Mouse (Mus musculus): Measurements from ENCODE around the gene Stk40. TPM values are rescaled to one million over a fixed set of nuclear protein-coding genes. Genes with fewer than 3 reads are reported as not detected.
A peak's percentile ranks its signal among the peaks of the same experiment; 100 is the strongest.

Gene Stk40
- polyA plus RNA-seq, 1 experiment from 2014 or later = 15.2 TPM

- Histone ChIP-seq H3K4me3 (ENCODE audit: low read depth, low read length) (no peak overlapping the region), H3K27ac (ENCODE audit: low read depth, low read length) (no peak overlapping the region), H3K4me1 (ENCODE audit: control insufficient read depth, insufficient read depth, low read length) (peaks cover 9% of the 10 kb centered on the region), H3K27me3 (ENCODE audit: control insufficient read depth, insufficient read depth, low read length) (no peaks in the 10 kb centered on the region), H3K4me2 (ENCODE audit: low read depth, low read length) (no peak overlapping the region), H3K9ac (replicated peaks; ENCODE audit: low read depth, low read length) (no peak overlapping the region), H3K36me3 (ENCODE audit: control insufficient read depth, insufficient read depth, low read length) (no peaks in the 10 kb centered on the region), H3K9me3 (ENCODE audit: control insufficient read depth, low read length) (no peaks in the 10 kb centered on the region)
- ATAC-seq (ENCODE audit: low read depth) = no peak
- WGBS = 68% methylated on average over 6 of the region's 6 CpGs
Measured at GRCm38 (mm10) chr4:126115871-126116521, 12.2 kb downstream of the Stk40 start.

- Histone ChIP-seq H3K4me3 (ENCODE audit: low read depth, low read length) (no peak overlapping the region), H3K27me3 (ENCODE audit: control insufficient read depth, insufficient read depth, low read length) (no peaks in the 10 kb centered on the region), H3K9me3 (ENCODE audit: control insufficient read depth, low read length) (0 out of 2 replicates have a peak, but pooled peaks cover 4% of the 10 kb centered on the region), H3K4me2 (ENCODE audit: low read depth, low read length) (no peak overlapping the region), H3K9ac (replicated peaks; ENCODE audit: low read depth, low read length) (no peak overlapping the region), H3K4me1 (ENCODE audit: control insufficient read depth, insufficient read depth, low read length) (peaks cover 6% of the 10 kb centered on the region; the same call in 1 of the 2 replicates), H3K36me3 (ENCODE audit: control insufficient read depth, insufficient read depth, low read length) (no peaks in the 10 kb centered on the region), H3K27ac (ENCODE audit: low read depth, low read length) (no peak overlapping the region; the same call in 1 of the 2 replicates)
- ATAC-seq (ENCODE audit: low read depth) = no peak
- 91% methylated on average over 8 of the region's 8 CpGs for WGBS
Measured at GRCm38 (mm10) chr4:126117116-126117515, 13.4 kb downstream of the Stk40 start.

GRCm38 (mm10) chr4:126118651-126119050 is 14.9 kb downstream of the Stk40 start:
- H3K4me1 ChIP-seq (ENCODE audit: control insufficient read depth, insufficient read depth, low read length) = peaks cover 4% of the 10 kb centered on the region; the same call in 1 of the 2 replicates
- no peaks in the 10 kb centered on the region for H3K36me3 ChIP-seq (ENCODE audit: control insufficient read depth, insufficient read depth, low read length)
- no peaks in the 10 kb centered on the region for H3K27me3 ChIP-seq (ENCODE audit: control insufficient read depth, insufficient read depth, low read length)
- no peak overlapping the region for H3K4me2 ChIP-seq (ENCODE audit: low read depth, low read length)
- H3K4me3 ChIP-seq (ENCODE audit: low read depth, low read length) = no peak overlapping the region
- H3K27ac ChIP-seq (ENCODE audit: low read depth, low read length) = no peak overlapping the region
- 57% methylated on average over 4 of the region's 4 CpGs for WGBS
- no peak overlapping the region for H3K9ac ChIP-seq (replicated peaks; ENCODE audit: low read depth, low read length)
- 0 out of 2 replicates have a peak, but pooled peaks cover 4% of the 10 kb centered on the region for H3K9me3 ChIP-seq (ENCODE audit: control insufficient read depth, low read length)
- no peak for ATAC-seq (ENCODE audit: low read depth)

GRCm38 (mm10) chr4:126119051-126119450 is 15.3 kb downstream of the Stk40 start:
- 84% methylated on average over 1 of the region's 1 CpGs for WGBS
- Histone ChIP-seq H3K4me1 (ENCODE audit: control insufficient read depth, insufficient read depth, low read length) (peaks cover 1% of the 10 kb centered on the region; the same call in 1 of the 2 replicates), H3K9me3 (ENCODE audit: control insufficient read depth, low read length) (0 out of 2 replicates have a peak, but pooled peaks cover 4% of the 10 kb centered on the region), H3K36me3 (ENCODE audit: control insufficient read depth, insufficient read depth, low read length) (no peaks in the 10 kb centered on the region), H3K4me3 (ENCODE audit: low read depth, low read length) (no peak overlapping the region), H3K4me2 (ENCODE audit: low read depth, low read length) (no peak overlapping the region), H3K9ac (replicated peaks; ENCODE audit: low read depth, low read length) (no peak overlapping the region), H3K27ac (ENCODE audit: low read depth, low read length) (no peak overlapping the region), H3K27me3 (ENCODE audit: control insufficient read depth, insufficient read depth, low read length) (no peaks in the 10 kb centered on the region)
- ATAC-seq (ENCODE audit: low read depth) = no peak

- Histone ChIP-seq H3K4me2 (ENCODE audit: low read depth, low read length) (no peak overlapping the region), H3K27me3 (ENCODE audit: control insufficient read depth, insufficient read depth, low read length) (no peaks in the 10 kb centered on the region), H3K4me1 (ENCODE audit: control insufficient read depth, insufficient read depth, low read length) (no peaks in the 10 kb centered on the region), H3K36me3 (ENCODE audit: control insufficient read depth, insufficient read depth, low read length) (peaks cover 1% of the 10 kb centered on the region), H3K27ac (ENCODE audit: low read depth, low read length) (no peak overlapping the region), H3K9ac (replicated peaks; ENCODE audit: low read depth, low read length) (no peak overlapping the region), H3K4me3 (ENCODE audit: low read depth, low read length) (no peak overlapping the region), H3K9me3 (ENCODE audit: control insufficient read depth, low read length) (0 out of 2 replicates have a peak, but pooled peaks cover 4% of the 10 kb centered on the region)
- ATAC-seq (ENCODE audit: low read depth) = no peak
- WGBS = 84% methylated on average over 5 of the region's 5 CpGs
Measured at GRCm38 (mm10) chr4:126120052-126120451, 16.3 kb downstream of the Stk40 start.

GRCm38 (mm10) chr4:126120506-126120905 is 16.7 kb downstream of the Stk40 start:
- Histone ChIP-seq H3K4me2 (ENCODE audit: low read depth, low read length) (no peak overlapping the region), H3K27ac (ENCODE audit: low read depth, low read length) (no peak overlapping the region), H3K9me3 (ENCODE audit: control insufficient read depth, low read length) (0 out of 2 replicates have a peak, but pooled peaks cover 4% of the 10 kb centered on the region), H3K4me1 (ENCODE audit: control insufficient read depth, insufficient read depth, low read length) (no peaks in the 10 kb centered on the region), H3K36me3 (ENCODE audit: control insufficient read depth, insufficient read depth, low read length) (peaks cover 3% of the 10 kb centered on the region), H3K4me3 (ENCODE audit: low read depth, low read length) (no peak overlapping the region), H3K27me3 (ENCODE audit: control insufficient read depth, insufficient read depth, low read length) (no peaks in the 10 kb centered on the region), H3K9ac (replicated peaks; ENCODE audit: low read depth, low read length) (no peak overlapping the region)
- WGBS = 96% methylated on average over 2 of the region's 2 CpGs
- no peak for ATAC-seq (ENCODE audit: low read depth)

GRCm38 (mm10) chr4:126123309-126124040 is 19.7 kb downstream of the Stk40 start:
- no peak for ATAC-seq (ENCODE audit: low read depth)
- 86% methylated on average over 10 of the region's 10 CpGs for WGBS
- no peak overlapping the region for H3K27ac ChIP-seq (ENCODE audit: low read depth, low read length)
- H3K27me3 ChIP-seq (ENCODE audit: control insufficient read depth, insufficient read depth, low read length) = no peaks in the 10 kb centered on the region
- H3K4me3 ChIP-seq (ENCODE audit: low read depth, low read length) = no peak overlapping the region
- H3K4me2 ChIP-seq (ENCODE audit: low read depth, low read length) = no peak overlapping the region
- peaks cover 21% of the 10 kb centered on the region for H3K36me3 ChIP-seq (ENCODE audit: control insufficient read depth, insufficient read depth, low read length)
- H3K9me3 ChIP-seq (ENCODE audit: control insufficient read depth, low read length) = 0 out of 2 replicates have a peak, but pooled peaks cover 4% of the 10 kb centered on the region
- H3K9ac ChIP-seq (replicated peaks; ENCODE audit: low read depth, low read length) = no peak overlapping the region
- H3K4me1 ChIP-seq (ENCODE audit: control insufficient read depth, insufficient read depth, low read length) = no peaks in the 10 kb centered on the region

- no peaks in the 10 kb centered on the region for H3K9me3 ChIP-seq (ENCODE audit: control insufficient read depth, low read length)
- H3K27ac ChIP-seq (ENCODE audit: low read depth, low read length) = peak overlapping the region; percentile 62; the same call in 1 of the 2 replicates
- H3K36me3 ChIP-seq (ENCODE audit: control insufficient read depth, insufficient read depth, low read length) = peaks cover 47% of the 10 kb centered on the region
- no peak overlapping the region for H3K4me2 ChIP-seq (ENCODE audit: low read depth, low read length)
- no peak overlapping the region for H3K9ac ChIP-seq (replicated peaks; ENCODE audit: low read depth, low read length)
- no peaks in the 10 kb centered on the region for H3K27me3 ChIP-seq (ENCODE audit: control insufficient read depth, insufficient read depth, low read length)
- no peak overlapping the region for H3K4me3 ChIP-seq (ENCODE audit: low read depth, low read length)
- WGBS = 73% methylated on average over 11 of the region's 11 CpGs
- ATAC-seq (ENCODE audit: low read depth) = no peak
- H3K4me1 ChIP-seq (ENCODE audit: control insufficient read depth, insufficient read depth, low read length) = peaks cover 14% of the 10 kb centered on the region
Measured at GRCm38 (mm10) chr4:126130502-126130901, 26.7 kb downstream of the Stk40 start.

All from neural tube, embryonic 14.5 days (tissue).